Mouse (Mus musculus) heart, embryonic 16.5 days (tissue): Measurements from ENCODE around the gene Eea1. TPM values are rescaled to one million over a fixed set of nuclear protein-coding genes. Genes with fewer than 3 reads are reported as not detected.
"Not testable (repeated sequence)": the region's sequence is repeated elsewhere in the genome, so short reads cannot be mapped to it uniquely, and the experiment has no call there.

Experiments
- ATAC-seq: fragments of 200-750 bp; cut with Nextera tagmentation; replicated peaks from 2 replicates; pipeline ENCODE4 v1.8.0; 2017; ENCODE audit warnings: moderate number of reproducible peaks; ENCODE audit not compliant: insufficient read depth, low FRiP score; ENCODE audit errors: extremely low read depth
- H3K27ac ChIP-seq: fragments of 300-500 bp; sonication (generic); 2 replicates; pipeline ENCODE4 v1.5.1; 2014; ENCODE audit warnings: mild to moderate bottlenecking, low read length, control low read depth, moderate library complexity
- H3K27me3 ChIP-seq: fragments of 300-500 bp; sonication (generic); 2 replicates; pipeline ENCODE4 v1.6.1; 2014; ENCODE audit warnings: low read length, mixed read lengths; ENCODE audit not compliant: control insufficient read depth, insufficient read depth
- H3K36me3 ChIP-seq: fragments of 300-500 bp; sonication (generic); 2 replicates; pipeline ENCODE4 v1.6.1; 2014; ENCODE audit not compliant: control insufficient read depth, insufficient read depth
- H3K4me1 ChIP-seq: fragments of 300-500 bp; sonication (generic); 2 replicates; pipeline ENCODE4 v1.6.1; 2014; ENCODE audit warnings: low read length, mixed read lengths; ENCODE audit not compliant: control insufficient read depth, insufficient read depth
- H3K4me2 ChIP-seq: fragments of 300-500 bp; sonication (generic); 2 replicates; pipeline ENCODE4 v1.6.1; 2014; ENCODE audit warnings: low read depth, mild to moderate bottlenecking, control low read depth, low read length
- H3K4me3 ChIP-seq: fragments of 300-500 bp; sonication (generic); 2 replicates; pipeline ENCODE4 v1.5.1; 2014; ENCODE audit warnings: mild to moderate bottlenecking, control low read depth, low read length
- H3K9ac ChIP-seq: fragments of 300-500 bp; sonication (generic); 2 replicates; pipeline ENCODE4 v1.6.1; 2014; ENCODE audit warnings: low read length, control low read depth
- H3K9me3 ChIP-seq: fragments of 300-500 bp; sonication (generic); replicated peaks from 2 replicates; pipeline ENCODE4 v1.6.1; 2016; ENCODE audit warnings: low read length; ENCODE audit not compliant: control insufficient read depth
- WGBS: fragments of 180-500 bp; shearing (Covaris S2); extraction: QIAGEN DNeasy Blood & Tissue Kit; methylation state at CpG from one replicate; pipeline ENCODE4 v1.1.7; 2014; 5-methylcytosine and 5-hydroxymethylcytosine counted together
- polyA plus RNA-seq: library from polyadenylated mRNA; unstranded; fragments of >200 nt; fragmentation: Nextera tagmentation; extraction: Ambion mirVana; gene quantifications from 2 replicates; pipeline ENCODE4 v1.2.1, GENCODE M21; 2015

The Eea1 gene
- polyA plus RNA-seq, 1 experiment from 2014 or later = 16.2 TPM

- Histone ChIP-seq H3K4me3 (no peak overlapping the region), H3K4me2 (no peak overlapping the region), H3K27me3 (no peaks in the 10 kb centered on the region), H3K36me3 (no peaks in the 10 kb centered on the region), H3K4me1 (no peaks in the 10 kb centered on the region), H3K9me3 (no peaks in the 10 kb centered on the region), H3K27ac (no peak overlapping the region), H3K9ac (no peak overlapping the region)
- ATAC-seq = no peak
- 92% methylated on average over 4 of the region's 4 CpGs for WGBS
These were observed 31.1 kb upstream of the Eea1 start for GRCm38 (mm10) chr10:95909246-95909909.

DNA sequence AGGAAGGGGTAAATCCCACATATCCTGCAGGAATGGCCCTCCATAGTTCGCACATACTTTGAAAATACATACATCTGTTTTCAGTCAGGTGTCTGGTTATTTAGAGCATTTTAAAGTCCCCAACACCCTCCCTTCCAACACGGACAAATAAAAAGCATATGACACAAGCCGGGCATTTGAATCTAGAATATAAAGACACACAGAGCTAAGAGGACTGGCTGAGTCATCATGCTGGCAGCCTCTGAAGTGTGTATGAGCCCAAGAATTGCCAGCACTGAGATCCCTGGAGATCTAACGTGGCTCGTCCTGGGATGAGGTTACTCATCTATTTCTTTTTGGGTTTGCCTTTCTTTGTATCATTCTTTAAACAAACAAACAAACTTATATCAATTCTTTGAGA is 29.4 kb upstream of the Eea1 start:
- Histone ChIP-seq H3K4me1 (no peaks in the 10 kb centered on the region), H3K9me3 (no peaks in the 10 kb centered on the region), H3K27me3 (no peaks in the 10 kb centered on the region), H3K4me3 (no peak overlapping the region), H3K9ac (no peak overlapping the region), H3K27ac (no peak overlapping the region), H3K36me3 (no peaks in the 10 kb centered on the region), H3K4me2 (no peak overlapping the region)
- ATAC-seq = no peak
- WGBS = 66% methylated on average over 5 of the region's 5 CpGs

GRCm38 (mm10) chr10:95914434-95915174 is 25.8 kb upstream of the Eea1 start:
- Histone ChIP-seq H3K27ac (no peak overlapping the region), H3K36me3 (no peaks in the 10 kb centered on the region), H3K9me3 (no peaks in the 10 kb centered on the region), H3K9ac (no peak overlapping the region), H3K4me3 (no peak overlapping the region), H3K27me3 (no peaks in the 10 kb centered on the region), H3K4me1 (no peaks in the 10 kb centered on the region), H3K4me2 (no peak overlapping the region)
- ATAC-seq = no peak
- 71% methylated on average over 5 of the region's 5 CpGs for WGBS

- no peak overlapping the region for H3K9ac ChIP-seq
- H3K4me3 ChIP-seq = no peak overlapping the region
- no peaks in the 10 kb centered on the region for H3K9me3 ChIP-seq
- no peaks in the 10 kb centered on the region for H3K36me3 ChIP-seq
- no peaks in the 10 kb centered on the region for H3K4me1 ChIP-seq
- ATAC-seq = no peak
- H3K27me3 ChIP-seq = no peaks in the 10 kb centered on the region
- no peak overlapping the region for H3K4me2 ChIP-seq
- WGBS = 51% methylated on average over 3 of the region's 3 CpGs
- no peak overlapping the region for H3K27ac ChIP-seq
These were observed 21.7 kb upstream of the Eea1 start for GRCm38 (mm10) chr10:95918716-95919115.

DNA sequence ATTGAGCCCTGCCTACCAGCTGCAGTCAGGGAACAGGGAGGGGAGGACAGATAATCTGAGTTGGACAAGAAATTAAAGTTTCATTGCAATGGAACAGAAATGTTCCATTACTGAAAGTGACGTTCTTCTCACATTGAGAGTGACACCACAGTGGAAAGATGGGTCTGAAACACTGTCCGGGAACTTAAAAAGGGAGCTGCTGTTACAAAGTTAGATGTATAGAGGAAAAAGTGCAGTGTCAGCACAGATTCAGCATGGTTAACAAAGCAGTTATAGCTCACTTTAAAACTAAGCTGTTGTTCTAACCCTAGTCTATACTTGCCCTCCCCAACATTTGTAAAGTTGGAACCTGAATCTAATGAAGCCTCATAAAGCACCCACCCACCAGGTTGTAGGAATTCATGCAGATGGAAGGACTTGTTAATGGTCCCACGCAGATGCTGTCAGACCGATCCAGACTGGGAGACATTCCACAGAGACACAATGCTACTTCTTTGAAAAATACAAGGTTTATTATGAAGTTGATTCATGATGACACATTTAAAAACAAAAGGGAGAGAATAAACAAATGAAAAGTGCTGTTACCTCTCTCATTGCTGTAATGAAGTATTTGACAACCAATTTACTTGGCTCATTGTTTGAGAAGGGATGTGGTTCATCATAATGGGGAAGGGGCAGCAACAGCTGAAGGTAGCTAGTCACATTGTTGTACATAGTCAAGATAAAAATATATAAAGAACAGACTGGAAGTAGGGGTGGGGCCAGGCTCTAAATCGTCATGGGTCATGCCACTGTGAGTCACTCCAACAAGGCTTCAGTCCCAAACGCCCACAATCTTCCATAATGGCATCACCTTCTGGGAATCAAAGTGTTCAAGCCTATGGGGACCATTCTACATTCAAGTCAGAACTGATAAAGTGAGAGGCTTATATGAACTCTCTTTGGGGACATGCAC is 16.9 kb upstream of the Eea1 start:
- WGBS = 76% methylated on average over 6 of the region's 6 CpGs
- no peak for ATAC-seq
- H3K4me2 ChIP-seq = no peak overlapping the region
- H3K9ac ChIP-seq = no peak overlapping the region
- H3K9me3 ChIP-seq = no peaks in the 10 kb centered on the region
- H3K4me1 ChIP-seq = no peaks in the 10 kb centered on the region
- no peaks in the 10 kb centered on the region for H3K36me3 ChIP-seq
- H3K27me3 ChIP-seq = no peaks in the 10 kb centered on the region
- H3K27ac ChIP-seq = no peak overlapping the region
- H3K4me3 ChIP-seq = no peak overlapping the region

GRCm38 (mm10) chr10:95933631-95934030 is 6.8 kb upstream of the Eea1 start:
- not testable (repeated sequence) for H3K27ac ChIP-seq, H3K4me2 ChIP-seq, H3K4me3 ChIP-seq, H3K27me3 ChIP-seq, H3K4me1 ChIP-seq, ATAC-seq, H3K9ac ChIP-seq, H3K36me3 ChIP-seq, H3K9me3 ChIP-seq
- 92% methylated on average over 13 of the region's 13 CpGs for WGBS

GRCm38 (mm10) chr10:95940901-95941767 is 684 bp downstream of the Eea1 start:
- WGBS = 3% methylated on average over 68 of the region's 69 CpGs
- Histone ChIP-seq H3K4me1 (peaks cover 16% of the 10 kb centered on the region), H3K27me3 (no peaks in the 10 kb centered on the region), H3K36me3 (no peaks in the 10 kb centered on the region), H3K4me2 (peak overlapping the region; percentile 63), H3K9ac (peak overlapping the region; percentile 95), H3K27ac (peak overlapping the region; percentile 98), H3K4me3 (peak overlapping the region; percentile 94), H3K9me3 (no peaks in the 10 kb centered on the region)
- ATAC-seq = peak; percentile 78

- 43% methylated on average over 6 of the region's 6 CpGs for WGBS
- Histone ChIP-seq H3K9me3 (no peaks in the 10 kb centered on the region), H3K27ac (no peak overlapping the region), H3K27me3 (no peaks in the 10 kb centered on the region), H3K4me3 (peak overlapping the region; percentile 94), H3K36me3 (no peaks in the 10 kb centered on the region), H3K9ac (peak overlapping the region; percentile 95; the same call in 1 of the 2 replicates), H3K4me1 (peaks cover 16% of the 10 kb centered on the region), H3K4me2 (peak overlapping the region; percentile 63)
- no peak for ATAC-seq
These were observed 1.4 kb downstream of the Eea1 start for GRCm38 (mm10) chr10:95941768-95942425.
